Mouse (Mus musculus) CH12.LX (cell line): Measurements from ENCODE around the gene Tox2. TPM values are rescaled to one million over a fixed set of nuclear protein-coding genes. Genes with fewer than 3 reads are reported as not detected.

Experiments
- DNase-seq: peaks from one replicate; pipeline ENCODE4 v3.0.0-alpha.2; 2013; ENCODE audit errors: extremely low read depth
- H3K27ac ChIP-seq: 2 replicates; pipeline ENCODE4 v1.5.1; 2012; ENCODE audit warnings: low read depth, mild to moderate bottlenecking, control low read depth, moderate library complexity; ENCODE audit not compliant: insufficient read depth
- H3K27me3 ChIP-seq: replicated peaks from 2 replicates; pipeline ENCODE3; 2012; ENCODE audit warnings: inconsistent platforms
- H3K36me3 ChIP-seq, 2 experiments: replicated peaks in 1 of 2; 2 replicates each; pipeline versions ENCODE3 to v1.6.1; 2012; ENCODE audit warnings: inconsistent platforms in 1 of 2, low read length in 1 of 2, mild to moderate bottlenecking in 1 of 2, mixed read lengths in 1 of 2, moderate library complexity in 1 of 2; ENCODE audit not compliant: control insufficient read depth in 1 of 2, insufficient read depth in 1 of 2
- H3K4me1 ChIP-seq, 2 experiments: 2 replicates each; pipeline ENCODE4 v1.6.1; 2012; ENCODE audit warnings: inconsistent platforms in 1 of 2, moderate library complexity in 1 of 2; ENCODE audit not compliant: insufficient read depth in 2 of 2, control insufficient read depth in 1 of 2
- H3K4me2 ChIP-seq: 2 replicates; pipeline ENCODE4 v1.6.1; 2012; ENCODE audit warnings: low read depth, mild to moderate bottlenecking, control low read depth; ENCODE audit not compliant: poor library complexity, insufficient read depth, severe bottlenecking
- H3K4me3 ChIP-seq, 3 experiments: fragments of 150-350 bp in 1 of 3; sonication (generic) in 1 of 3; replicated peaks in 1 of 3; 2 replicates each; pipeline versions ENCODE3 to v1.5.1; 2011 to 2012; ENCODE audit warnings: low read depth in 2 of 3, low read length in 2 of 3, mild to moderate bottlenecking in 2 of 3, moderate library complexity in 2 of 3, control low read depth in 1 of 3, improper control_type of control experiment in 1 of 3, inconsistent platforms in 1 of 3, mixed read lengths in 1 of 3; ENCODE audit not compliant: poor library complexity in 1 of 3
- H3K79me2 ChIP-seq: replicated peaks from 2 replicates; pipeline ENCODE4 v1.6.1; 2012; ENCODE audit warnings: mild to moderate bottlenecking, moderate library complexity; ENCODE audit not compliant: control insufficient read depth, poor library complexity, insufficient read depth, severe bottlenecking; ENCODE audit errors: extremely low read depth
- H3K9ac ChIP-seq: 2 replicates; pipeline ENCODE4 v1.6.1; 2012; ENCODE audit warnings: low read depth, mild to moderate bottlenecking, control low read depth, moderate library complexity; ENCODE audit not compliant: insufficient read depth
- H3K9me3 ChIP-seq: replicated peaks from 2 replicates; pipeline ENCODE3; 2012; ENCODE audit warnings: low read length, inconsistent platforms, mixed read lengths
- CHD1 ChIP-seq: IDR thresholded peaks from 2 replicates; pipeline ENCODE4 v1.6.1; 2012; ENCODE audit warnings: low read depth, low read length, improper control_type of control experiment, inconsistent platforms
- CTCF ChIP-seq, 2 experiments: IDR thresholded peaks in 1 of 2; conservative IDR thresholded peaks in 1 of 2; 2 replicates each; pipeline ENCODE4 v1.5.1; 2011 to 2012; ENCODE audit warnings: low read depth in 2 of 2, low read length in 2 of 2, improper control_type of control experiment in 1 of 2, inconsistent platforms in 1 of 2, mild to moderate bottlenecking in 1 of 2, moderate library complexity in 1 of 2
- E2F4 ChIP-seq: IDR thresholded peaks from 2 replicates; pipeline ENCODE4 v1.6.1; 2011; ENCODE audit warnings: low read depth, low read length, improper control_type of control experiment; ENCODE audit not compliant: insufficient replicate concordance
- ELF1 ChIP-seq: IDR thresholded peaks from 2 replicates; pipeline ENCODE4 v1.6.1; 2014; ENCODE audit warnings: low read depth, mild to moderate bottlenecking, inconsistent platforms, low read length, improper control_type of control experiment
- IRF4 ChIP-seq: IDR thresholded peaks from 2 replicates; pipeline ENCODE4 v1.6.1; 2014; ENCODE audit warnings: low read depth, mild to moderate bottlenecking, inconsistent platforms, low read length, improper control_type of control experiment
- JUND ChIP-seq: conservative IDR thresholded peaks from 2 replicates; pipeline ENCODE4 v1.6.1; 2011; ENCODE audit warnings: low read depth, low read length, improper control_type of control experiment
- KAT2A ChIP-seq: IDR thresholded peaks from 2 replicates; pipeline ENCODE4 v1.6.1; 2012; ENCODE audit warnings: low read length, improper control_type of control experiment, inconsistent platforms; ENCODE audit not compliant: insufficient replicate concordance
- MAZ ChIP-seq: IDR thresholded peaks from 2 replicates; pipeline ENCODE4 v1.6.1; 2012; ENCODE audit warnings: low read depth, mild to moderate bottlenecking, inconsistent platforms, low read length, improper control_type of control experiment, moderate library complexity
- MYC ChIP-seq: IDR thresholded peaks from 2 replicates; pipeline ENCODE4 v1.6.1; 2011; ENCODE audit warnings: low read depth, mild to moderate bottlenecking, improper control_type of control experiment, low read length
- NELFE ChIP-seq: IDR thresholded peaks from 2 replicates; pipeline ENCODE4 v1.6.1; 2011; ENCODE audit warnings: low read depth, low read length, improper control_type of control experiment
- NRF1 ChIP-seq: IDR thresholded peaks from 2 replicates; pipeline ENCODE4 v1.6.1; 2014; ENCODE audit warnings: low read depth, mild to moderate bottlenecking, inconsistent platforms, low read length, improper control_type of control experiment, moderate library complexity
- POLR2A ChIP-seq: IDR thresholded peaks from 2 replicates; pipeline ENCODE4 v1.6.1; 2011; ENCODE audit warnings: low read depth, mild to moderate bottlenecking, improper control_type of control experiment, low read length
- RAD21 ChIP-seq: IDR thresholded peaks from 2 replicates; pipeline ENCODE4 v1.6.1; 2011; ENCODE audit warnings: low read depth, mild to moderate bottlenecking, low read length, improper control_type of control experiment, moderate library complexity
- SIN3A ChIP-seq: IDR thresholded peaks from 2 replicates; pipeline ENCODE4 v1.6.1; 2012; ENCODE audit warnings: low read length, improper control_type of control experiment, inconsistent platforms
- SMC3 ChIP-seq: IDR thresholded peaks from 2 replicates; pipeline ENCODE4 v1.6.1; 2011; ENCODE audit warnings: low read depth, low read length, improper control_type of control experiment
- TBP ChIP-seq: conservative IDR thresholded peaks from 2 replicates; pipeline ENCODE4 v1.6.1; 2011; ENCODE audit warnings: low read depth, low read length, improper control_type of control experiment
- ZC3H11A ChIP-seq: IDR thresholded peaks from 2 replicates; pipeline ENCODE4 v1.6.1; 2012; ENCODE audit warnings: low read depth, mild to moderate bottlenecking, inconsistent platforms, low read length, improper control_type of control experiment
- ZKSCAN1 ChIP-seq: IDR thresholded peaks from 2 replicates; pipeline ENCODE4 v1.6.1; 2012; ENCODE audit warnings: low read depth, inconsistent platforms, low read length, improper control_type of control experiment, borderline replicate concordance
- dilution Hi-C: fragments of 300-500 bp; cut with MboI; formaldehyde crosslinking; loops from 2 replicates; pipeline ENCODE4 v1.14.3; 2020; ENCODE audit warnings: low sequenced_read_pairs; ENCODE audit not compliant: extremely low pct_unique_long_range_greater_than_20kb, extremely low pct_ligation_motif_present
- in situ Hi-C: fragments of 300-500 bp; cut with MboI; formaldehyde crosslinking; loops from 3 replicates; pipeline ENCODE4 v1.14.3; 2019; ENCODE audit warnings: low sequenced_read_pairs, low pct_ligation_motif_present, low pct_unique_long_range_greater_than_20kb, mixed read lengths
- polyA plus RNA-seq: library from polyadenylated mRNA; unstranded; fragments of >175 nt; gene quantifications from 2 replicates; pipeline ENCODE4 v1.2.1, GENCODE M21; 2012; ENCODE audit warnings: low read depth; ENCODE audit not compliant: insufficient read length
- total RNA-seq, 2 experiments: library from RNA; depleted of rRNA; stranded (reverse); fragments of 300-350 nt in 1 of 2; fragments of >200 nt in 1 of 2; gene quantifications; 2 replicates each; pipeline ENCODE4 v1.2.3; 2012 to 2014

Tox2 gene
- total and polyA plus RNA-seq, 3 experiments: not detected

DNA sequence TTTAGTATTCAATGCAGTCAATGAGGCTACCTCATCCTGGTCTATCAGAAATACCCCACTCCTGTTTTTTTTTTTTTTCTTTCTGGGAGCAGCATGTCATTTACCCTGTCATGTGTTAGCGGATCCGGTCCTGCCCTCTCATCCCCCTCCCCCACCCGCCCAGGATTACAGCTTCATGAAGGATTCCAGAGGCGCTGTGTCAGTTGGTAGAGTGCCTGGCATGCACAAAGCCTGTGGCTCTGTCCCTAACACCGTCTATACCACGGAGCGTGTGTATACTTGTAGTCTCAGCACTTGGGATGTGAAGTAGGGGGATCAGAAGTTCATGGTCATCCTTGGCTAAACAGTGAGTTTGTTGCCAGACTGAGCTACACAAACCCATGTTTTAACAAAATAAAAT, 15.6 kb downstream of the Tox2 start:
- no peaks in the 10 kb centered on the region for H3K36me3 ChIP-seq
- H3K4me1 ChIP-seq: no peaks in the 10 kb centered on the region
- H3K79me2 ChIP-seq: no peaks in the 10 kb centered on the region
- no peak overlapping the region for H3K27ac ChIP-seq
- peaks cover 96% of the 10 kb centered on the region for H3K27me3 ChIP-seq
- DNase-seq: no peak
- H3K4me2 ChIP-seq: no peak overlapping the region
- H3K9me3 ChIP-seq: no peaks in the 10 kb centered on the region
- dilution Hi-C loops (no loop called here), in situ Hi-C loops (no loop called here)
- H3K9ac ChIP-seq: no peak overlapping the region
- TF ChIP-seq RAD21 (no peak), IRF4 (no peak), ZKSCAN1 (no peak), E2F4 (no peak), NELFE (no peak), CHD1 (no peak), TBP (no peak), ELF1 (no peak), ZC3H11A (no peak), CTCF (conservative IDR thresholded peaks at IDR 0.05 in 1 of 2, IDR thresholded peaks at IDR 0.05 in 1 of 2; ENCODE audit: low read depth in 2 of 2, low read length in 2 of 2) (no peak)
- H3K4me3 ChIP-seq: no peak overlapping the region

DNA sequence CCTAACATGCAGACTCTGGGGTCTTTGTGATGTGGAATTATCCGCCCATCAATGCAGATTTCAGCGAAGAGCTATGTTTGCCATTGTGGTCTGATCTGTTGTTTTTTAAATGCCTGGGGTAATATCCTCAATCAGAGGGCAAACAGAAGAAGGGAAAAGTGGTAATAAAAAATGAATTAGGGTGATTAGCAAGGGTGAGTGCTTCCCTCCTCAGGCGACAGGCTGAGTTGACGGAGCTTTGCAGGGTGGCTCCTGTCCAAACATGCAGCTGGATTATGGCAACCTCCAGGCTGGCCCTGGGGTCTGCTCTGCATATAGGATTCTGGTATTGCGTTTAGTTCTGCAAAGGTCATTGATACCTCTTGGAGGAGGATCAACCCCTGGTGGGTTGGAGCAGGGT, 16.5 kb downstream of the Tox2 start:
- H3K27ac ChIP-seq: no peak overlapping the region
- no peaks in the 10 kb centered on the region for H3K36me3 ChIP-seq
- H3K79me2 ChIP-seq: no peaks in the 10 kb centered on the region
- H3K27me3 ChIP-seq: peaks cover 96% of the 10 kb centered on the region
- H3K9ac ChIP-seq: no peak overlapping the region
- no peak overlapping the region for H3K4me3 ChIP-seq
- no peak for TF ChIP-seq NRF1
- TF ChIP-seq KAT2A: no peak
- no peaks in the 10 kb centered on the region for H3K9me3 ChIP-seq
- H3K4me2 ChIP-seq: no peak overlapping the region
- dilution Hi-C loops (no loop called here), in situ Hi-C loops (no loop called here)
- no peaks in the 10 kb centered on the region for H3K4me1 ChIP-seq
- no peak for DNase-seq

DNA sequence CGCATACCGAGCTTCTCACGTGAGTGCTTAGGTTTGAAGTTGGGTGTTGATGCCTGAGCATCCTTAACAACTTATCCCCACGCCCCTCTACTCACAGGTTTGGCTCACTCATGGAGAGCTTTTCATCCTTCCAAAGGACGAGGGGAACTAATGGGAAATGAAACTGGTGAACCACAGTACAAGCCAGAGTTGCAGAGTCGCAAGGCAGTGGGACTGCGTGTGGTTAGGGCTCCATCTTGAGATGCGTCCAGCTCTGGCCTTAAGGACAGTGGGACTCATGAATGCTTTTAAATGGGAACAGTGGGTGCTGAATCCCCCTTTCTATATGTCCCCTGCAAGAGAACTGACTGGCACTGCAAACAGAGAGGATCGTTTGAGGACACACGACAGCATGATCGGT, 17.8 kb downstream of the Tox2 start:
- H3K27ac ChIP-seq: no peak overlapping the region
- no peak overlapping the region for H3K9ac ChIP-seq
- dilution Hi-C loops (no loop called here), in situ Hi-C loops (no loop called here)
- no peaks in the 10 kb centered on the region for H3K9me3 ChIP-seq
- no peak overlapping the region for H3K4me3 ChIP-seq
- no peak for DNase-seq
- H3K4me1 ChIP-seq: no peaks in the 10 kb centered on the region
- H3K36me3 ChIP-seq: no peaks in the 10 kb centered on the region
- H3K79me2 ChIP-seq: no peaks in the 10 kb centered on the region
- TF ChIP-seq IRF4: no peak
- TF ChIP-seq MAZ: no peak
- no peak for TF ChIP-seq SMC3
- TF ChIP-seq POLR2A: no peak
- no peak for TF ChIP-seq ELF1
- no peak for TF ChIP-seq JUND
- TF ChIP-seq SIN3A: no peak
- no peak for TF ChIP-seq ZC3H11A
- TF ChIP-seq CHD1: no peak
- TF ChIP-seq TBP: no peak
- no peak for TF ChIP-seq MYC
- H3K4me2 ChIP-seq: no peak overlapping the region
- H3K27me3 ChIP-seq: peaks cover 96% of the 10 kb centered on the region
